Mouse (Mus musculus): ENCODE data around the gene Pwp1.
"Not testable (repeated sequence)": the region's sequence is repeated elsewhere in the genome, so short reads cannot be mapped to it uniquely, and the experiment has no call there.

Pwp1 gene
- long read RNA-seq, experiment 1, transcript Pwp1-201 (15 exons, 2,572 nt), result major isoform, 32 of 41 reads
- long read RNA-seq, experiment 1, partial matches to known transcripts, result 3 of 41 reads
- long read RNA-seq, experiment 1, other reads (novel, unspliced or antisense), result 6 of 41 reads
- long read RNA-seq, experiment 2, transcript Pwp1-201 (15 exons, 2,572 nt), result major isoform, 28 of 35 reads
- long read RNA-seq, experiment 2, partial matches to known transcripts, result 3 of 35 reads
- long read RNA-seq, experiment 2, other reads (novel, unspliced or antisense), result 4 of 35 reads

DNA sequence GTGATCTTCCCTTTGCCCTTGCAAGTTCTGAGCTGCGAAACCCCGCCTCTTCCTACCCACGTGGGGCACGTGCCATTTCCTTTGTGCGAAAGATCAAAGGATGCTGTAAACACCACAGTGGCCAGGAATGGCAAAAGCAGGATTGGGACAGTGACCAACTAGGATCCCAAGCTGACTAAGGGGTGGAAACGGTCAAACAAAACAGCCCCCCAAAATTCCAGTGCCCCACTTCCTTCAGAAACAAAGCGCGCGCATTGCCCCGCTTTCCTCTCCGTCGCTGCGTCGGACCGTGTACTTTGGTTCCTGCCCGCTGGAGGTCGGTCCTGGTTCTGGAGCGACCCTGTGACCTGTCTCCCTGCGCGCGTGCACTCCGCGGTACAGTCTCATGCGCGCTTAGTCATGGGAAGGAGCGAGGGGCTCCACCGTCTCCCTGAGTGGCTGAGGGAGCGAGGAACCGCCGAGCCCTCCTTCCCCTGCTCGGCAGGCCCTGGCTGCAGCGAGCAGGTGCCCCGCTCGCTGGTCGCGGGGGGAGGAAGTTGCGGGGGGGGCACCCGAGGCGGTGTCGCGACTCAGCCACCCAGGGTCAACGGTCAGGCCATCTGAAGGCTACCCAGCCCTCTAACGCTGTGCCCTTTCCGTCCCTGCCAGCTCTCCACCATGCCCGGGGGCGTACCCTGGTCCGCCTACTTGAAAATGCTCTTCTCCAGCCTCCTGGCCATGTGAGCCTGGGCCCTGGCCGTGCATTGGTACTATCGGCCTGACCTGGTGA lies at the start of gene Pwp1:
Gene Pwp1 (plus strand): TSS at position 410 of the 769 bp plus-strand sequence.
- intact Hi-C loops (cut with DNase I), result not testable (repeated sequence)

GRCm38 (mm10) chr10:85822143-85822696 lies 7.1 kb upstream of the Pwp1 start:
- intact Hi-C loops (cut with DNase I), result not testable (repeated sequence)

DNA sequence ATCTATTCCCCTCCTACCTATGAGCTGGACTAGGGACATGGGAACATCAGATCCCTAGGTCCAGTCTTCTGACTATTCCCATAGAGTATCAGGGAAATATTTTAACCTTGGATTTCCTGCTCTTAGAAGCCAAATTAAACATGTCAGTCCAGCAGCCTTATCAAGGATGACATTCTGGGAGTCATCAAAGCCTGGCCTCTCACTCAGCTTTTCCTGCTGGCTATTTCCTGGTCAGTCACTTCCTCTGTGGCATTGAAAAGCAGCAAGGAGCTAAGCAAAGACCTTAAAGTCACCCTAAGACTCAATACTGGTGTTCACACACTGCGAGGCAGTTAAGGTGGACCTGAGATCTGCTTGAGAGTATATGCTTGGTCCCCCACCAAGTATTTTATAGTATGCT lies 5.5 kb upstream of the Pwp1 start:
- intact Hi-C loops (cut with DNase I), result not testable (repeated sequence)

GRCm38 (mm10) chr10:85828722-85829084 lies 591 bp upstream of the Pwp1 start:
- intact Hi-C loops (cut with DNase I), result not testable (repeated sequence)

DNA sequence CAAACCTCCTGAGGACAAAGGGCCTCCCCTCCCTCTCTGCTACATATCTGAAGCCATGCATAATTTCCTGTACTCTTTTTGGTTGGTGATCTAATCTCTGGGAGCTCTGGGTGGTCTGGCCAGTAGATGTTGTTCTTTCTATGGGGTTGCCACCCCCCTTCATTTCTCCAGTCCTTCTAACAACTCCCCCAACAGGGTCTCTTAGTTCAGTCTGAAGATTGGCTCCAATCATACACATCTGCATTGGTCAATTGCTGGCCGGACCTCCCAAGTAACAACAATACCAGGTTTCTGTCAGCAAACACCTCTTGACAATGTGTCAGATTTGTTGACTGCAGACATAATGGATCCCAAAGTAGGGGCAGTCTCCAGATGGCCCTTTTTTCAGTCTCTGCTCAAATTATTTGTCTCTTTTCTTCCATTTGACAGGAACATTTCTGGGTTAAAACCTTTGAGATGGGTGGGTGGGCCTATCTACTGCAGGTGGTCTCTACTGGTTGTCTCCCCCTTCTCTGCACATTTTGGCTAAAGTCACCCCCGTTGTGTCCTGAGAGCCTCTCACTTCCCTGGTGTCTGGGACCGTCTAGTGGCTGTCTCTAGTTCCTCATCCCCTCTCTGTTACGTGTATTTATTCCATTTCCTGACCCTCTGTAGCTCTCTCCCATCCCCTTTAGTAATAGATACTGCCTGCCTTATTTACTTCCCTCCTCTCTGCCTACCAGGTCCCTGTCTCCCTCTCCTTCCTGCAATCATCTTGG lies 17.0 kb downstream of the Pwp1 start:
- intact Hi-C loops (cut with DNase I), result no loop called here

DNA sequence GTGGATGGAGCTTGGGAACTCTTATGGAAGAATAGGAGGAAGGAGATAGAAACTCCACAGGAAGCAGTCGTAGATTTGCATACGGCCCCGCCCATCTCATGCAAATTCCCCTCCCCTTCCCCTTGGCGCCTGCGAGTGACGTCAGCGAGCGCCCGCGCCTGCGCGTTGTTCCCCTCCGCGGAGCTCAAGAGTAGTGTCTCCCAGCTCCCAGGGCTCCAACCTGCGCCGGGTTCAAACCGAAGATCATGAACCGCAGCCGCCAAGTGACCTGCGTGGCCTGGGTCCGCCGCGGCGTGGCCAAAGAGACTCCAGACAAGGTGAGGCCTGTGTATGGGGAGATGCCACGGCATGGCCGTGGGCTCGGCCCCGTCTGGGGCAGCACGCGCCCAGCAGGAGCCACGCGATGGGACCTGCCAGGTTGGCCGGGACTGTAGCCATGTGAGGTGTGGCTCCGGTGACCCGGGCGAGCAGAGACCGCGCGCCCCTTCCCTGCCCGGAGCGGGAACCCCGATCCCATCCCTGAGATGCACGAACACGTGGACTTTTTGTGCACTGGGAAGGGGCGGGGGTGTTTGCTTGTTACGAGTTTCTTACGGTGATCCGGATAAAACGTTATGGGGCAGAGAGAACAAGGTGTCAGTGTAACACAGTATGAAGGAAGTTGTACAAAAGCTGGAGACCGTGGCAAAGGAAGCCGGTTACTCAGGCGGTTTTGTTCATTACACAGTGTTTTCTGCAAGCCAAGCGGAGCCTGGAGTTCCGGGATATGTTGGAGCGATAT lies 42.6 kb downstream of the Pwp1 start:
- intact Hi-C loops (cut with DNase I), result no loop called here

GRCm38 (mm10) chr10:85872479-85872773 lies 43.1 kb downstream of the Pwp1 start:
- intact Hi-C loops (cut with DNase I), result no loop called here

DNA sequence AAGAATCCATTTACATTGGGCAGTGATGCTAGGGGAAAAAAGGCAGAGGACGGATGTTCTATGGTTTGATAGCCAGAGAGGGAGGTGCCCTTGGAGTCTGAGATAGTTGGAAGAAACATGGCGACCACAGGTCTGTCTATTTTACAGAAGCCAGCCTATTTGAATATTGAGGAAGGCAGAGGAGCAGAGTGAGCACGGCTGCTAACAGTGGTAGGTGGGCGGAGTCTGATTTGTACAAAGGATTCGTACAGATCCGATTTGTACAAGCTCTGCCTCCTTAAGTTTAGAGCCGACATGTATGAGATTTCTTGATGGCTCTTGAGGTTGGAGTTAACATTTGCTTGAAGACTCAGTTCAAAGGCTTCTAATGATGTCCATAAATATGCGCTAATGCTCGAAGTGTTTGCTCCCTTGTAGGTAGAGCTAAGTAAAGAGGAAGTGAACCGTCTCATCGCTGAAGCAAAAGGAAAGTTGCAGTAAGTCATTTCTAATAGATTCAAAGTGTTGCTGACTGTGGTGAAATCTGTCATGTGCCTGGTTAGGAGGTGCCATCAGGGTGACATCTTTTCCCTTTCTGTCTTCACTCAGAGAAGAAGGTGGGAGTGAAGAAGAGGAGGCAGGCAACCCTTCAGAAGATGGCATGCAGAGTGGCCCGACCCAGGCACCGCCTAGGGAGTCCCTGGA lies 44.7 kb downstream of the Pwp1 start:
- intact Hi-C loops (cut with DNase I), result no loop called here

DNA sequence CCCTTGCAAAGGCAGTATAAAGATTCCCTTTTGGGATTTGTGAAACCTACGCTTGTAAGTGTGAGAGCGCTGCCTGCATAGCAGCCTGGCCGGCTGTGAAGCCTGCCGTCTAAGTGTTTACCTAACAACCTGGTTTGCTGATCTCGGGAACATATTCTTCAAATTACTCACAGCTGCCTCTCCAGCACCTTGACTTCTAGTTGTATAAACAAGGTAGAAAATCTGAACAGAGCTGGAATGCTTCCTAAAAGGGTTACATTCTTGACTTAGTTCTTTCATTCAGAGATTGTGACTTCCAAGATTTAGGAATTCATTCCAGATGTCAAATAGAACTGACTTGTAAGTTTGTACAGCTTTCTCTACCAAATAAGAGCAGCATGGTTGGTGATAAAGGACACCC lies 46.5 kb downstream of the Pwp1 start:
- intact Hi-C loops (cut with DNase I), result no loop called here

GRCm38 (mm10) chr10:85879886-85880486 lies 50.7 kb downstream of the Pwp1 start:
- intact Hi-C loops (cut with DNase I), result no loop called here

GRCm38 (mm10) chr10:85916498-85917309 lies 87.4 kb downstream of the Pwp1 start, which contains the start of gene Prdm4:
TSS of gene Prdm4 (minus strand) at chr10:85917142.
- intact Hi-C loops (cut with DNase I), result loop anchor here (5.0 kb wide), 1 partner anchor 41 kb away; the partner anchor contains the start of gene Rtcb

GRCm38 (mm10) chr10:85927676-85928445 lies 98.6 kb downstream of the Pwp1 start, which contains the start of gene Ascl4:
TSS of gene Ascl4 (plus strand) at chr10:85927681.
- intact Hi-C loops (cut with DNase I), result no loop called here

- intact Hi-C loops (cut with DNase I), result no loop called here
These were observed 99.4 kb downstream of the Pwp1 start for GRCm38 (mm10) chr10:85928499-85929207.

- intact Hi-C loops (cut with DNase I), result no loop called here
These were observed 99.9 kb downstream of the Pwp1 start for GRCm38 (mm10) chr10:85929208-85929591.

DNA sequence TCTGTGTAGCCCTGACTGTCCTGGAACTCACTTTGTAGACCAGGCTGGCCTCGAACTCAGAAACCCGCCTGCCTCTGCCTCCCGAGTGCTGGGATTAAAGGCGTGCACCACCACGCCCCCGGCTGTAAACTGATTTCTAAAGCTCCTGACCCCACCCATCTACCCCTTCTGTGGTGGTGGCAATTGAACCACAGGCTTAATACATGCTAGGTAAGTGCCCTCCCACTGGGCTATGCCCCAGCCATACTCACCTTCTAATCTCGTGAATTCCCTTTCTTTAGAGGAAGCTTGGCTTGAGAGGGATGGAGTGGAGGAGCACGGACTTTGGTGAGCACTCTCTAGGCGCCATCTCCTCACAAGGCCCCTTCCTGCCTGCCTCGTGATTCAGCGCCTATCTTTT lies 100.7 kb downstream of the Pwp1 start:
- intact Hi-C loops (cut with DNase I), result no loop called here

DNA sequence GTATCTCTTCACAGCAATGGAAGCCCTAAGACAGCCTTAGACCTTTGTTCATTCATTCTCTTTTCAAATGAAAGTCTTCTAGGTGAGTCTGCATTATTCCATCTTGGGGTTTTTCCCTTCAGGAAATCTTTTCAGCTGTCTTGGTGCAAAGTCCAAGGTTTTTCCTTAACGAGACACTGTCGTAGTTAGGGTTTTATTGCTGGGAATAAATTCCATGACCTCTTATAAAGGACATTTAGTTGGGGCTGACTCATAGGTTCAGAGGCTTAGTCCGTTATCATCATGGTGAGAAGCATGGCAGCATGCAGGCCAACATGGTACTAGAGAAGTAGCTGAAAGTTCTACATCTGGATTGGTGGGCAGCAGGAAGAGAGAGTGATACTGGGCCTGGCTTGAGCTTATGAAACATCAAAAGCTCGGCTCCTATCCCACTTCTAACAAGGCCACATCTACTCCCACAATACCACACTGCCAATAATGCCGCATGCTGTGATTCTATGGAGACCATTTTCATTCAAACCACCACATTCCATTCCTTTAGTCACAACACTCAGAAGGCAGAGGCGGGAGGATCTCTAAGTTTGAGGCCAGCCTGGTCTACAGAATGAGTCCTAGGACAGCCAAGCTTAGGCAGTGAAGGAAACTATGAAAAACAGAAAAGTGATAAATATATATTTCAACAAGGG lies 107.1 kb downstream of the Pwp1 start:
- intact Hi-C loops (cut with DNase I), result no loop called here
